Mouse (Mus musculus) splenic B cell, adult 2 months (primary cell): ENCODE measurements around the gene Nmrk2.

Source experiments
- DNase-seq: peaks from one replicate; pipeline ENCODE4 v3.0.0-alpha.2; 2011; ENCODE audit warnings: low read depth, low spot score
- H3K27me3 ChIP-seq: 2 replicates; pipeline ENCODE4 v1.6.1; 2012; ENCODE audit warnings: mild to moderate bottlenecking, low read length, moderate library complexity, mixed read lengths; ENCODE audit not compliant: control insufficient read depth, poor library complexity, insufficient read depth, severe bottlenecking
- H3K36me3 ChIP-seq: 2 replicates; pipeline ENCODE4 v1.6.1; 2012; ENCODE audit warnings: mild to moderate bottlenecking, low read length, moderate library complexity, mixed read lengths; ENCODE audit not compliant: control insufficient read depth, poor library complexity, insufficient read depth, severe bottlenecking

The Nmrk2 gene

GRCm38 (mm10) chr10:81201807-81202758 is at the start of gene Nmrk2:
Gene Nmrk2, minus strand, starts transcription at chr10:81202051.
- DNase-seq: no peak
- Histone ChIP-seq H3K27me3 (no peaks in the 10 kb centered on the region), H3K36me3 (no peaks in the 10 kb centered on the region)

- DNase-seq: no peak
- H3K27me3 ChIP-seq: no peaks in the 10 kb centered on the region
- no peaks in the 10 kb centered on the region for H3K36me3 ChIP-seq
Observed at GRCm38 (mm10) chr10:81249442-81249841, 47.6 kb upstream of the Nmrk2 start.

GRCm38 (mm10) chr10:81247804-81248203 is 46.0 kb upstream of the Nmrk2 start:
- Histone ChIP-seq H3K27me3 (no peaks in the 10 kb centered on the region), H3K36me3 (no peaks in the 10 kb centered on the region)
- DNase-seq: no peak

- H3K36me3 ChIP-seq: no peaks in the 10 kb centered on the region
- no peaks in the 10 kb centered on the region for H3K27me3 ChIP-seq
- no peak for DNase-seq
Observed at GRCm38 (mm10) chr10:81245166-81245565, 43.3 kb upstream of the Nmrk2 start.

GRCm38 (mm10) chr10:81244595-81244994 is 42.7 kb upstream of the Nmrk2 start:
- Histone ChIP-seq H3K27me3 (no peaks in the 10 kb centered on the region), H3K36me3 (no peaks in the 10 kb centered on the region)
- peak; percentile 87 for DNase-seq

- Histone ChIP-seq H3K27me3 (no peaks in the 10 kb centered on the region; the same call in 1 of the 2 replicates), H3K36me3 (no peaks in the 10 kb centered on the region)
- no peak for DNase-seq
Observed at GRCm38 (mm10) chr10:81244146-81244545, 42.3 kb upstream of the Nmrk2 start.

- no peak for DNase-seq
- H3K27me3 ChIP-seq: no peaks in the 10 kb centered on the region; the same call in 1 of the 2 replicates
- no peaks in the 10 kb centered on the region for H3K36me3 ChIP-seq
Observed at GRCm38 (mm10) chr10:81242021-81242420, 40.2 kb upstream of the Nmrk2 start.

- DNase-seq: peak; percentile 82
- Histone ChIP-seq H3K27me3 (no peaks in the 10 kb centered on the region; the same call in 1 of the 2 replicates), H3K36me3 (no peaks in the 10 kb centered on the region)
Observed at GRCm38 (mm10) chr10:81240876-81241275, 39.0 kb upstream of the Nmrk2 start.

GRCm38 (mm10) chr10:81238618-81239017 is 36.8 kb upstream of the Nmrk2 start:
- H3K36me3 ChIP-seq: no peaks in the 10 kb centered on the region
- no peak for DNase-seq
- H3K27me3 ChIP-seq: no peaks in the 10 kb centered on the region; the same call in 1 of the 2 replicates

- no peaks in the 10 kb centered on the region for H3K36me3 ChIP-seq
- no peaks in the 10 kb centered on the region; the same call in 1 of the 2 replicates for H3K27me3 ChIP-seq
- DNase-seq: no peak
Observed at GRCm38 (mm10) chr10:81236471-81237268, 34.8 kb upstream of the Nmrk2 start.

GRCm38 (mm10) chr10:81234206-81234605 is 32.4 kb upstream of the Nmrk2 start:
- DNase-seq: no peak
- H3K27me3 ChIP-seq: no peaks in the 10 kb centered on the region; the same call in 1 of the 2 replicates

GRCm38 (mm10) chr10:81233226-81233585 is 31.4 kb upstream of the Nmrk2 start:
- H3K27me3 ChIP-seq: no peaks in the 10 kb centered on the region
- DNase-seq: no peak
- H3K36me3 ChIP-seq: no peaks in the 10 kb centered on the region

More at GRCm38 (mm10) chr10:81234206-81234605, 32.4 kb upstream of the Nmrk2 start:
- H3K36me3 ChIP-seq: no peaks in the 10 kb centered on the region

GRCm38 (mm10) chr10:81232580-81233225 is 30.9 kb upstream of the Nmrk2 start, which contains the start of gene Zfr2:
Gene Zfr2, plus strand, starts transcription at chr10:81233155.
- peak; percentile 96 for DNase-seq
- H3K36me3 ChIP-seq: no peaks in the 10 kb centered on the region
- H3K27me3 ChIP-seq: no peaks in the 10 kb centered on the region

- Histone ChIP-seq H3K27me3 (no peaks in the 10 kb centered on the region), H3K36me3 (no peaks in the 10 kb centered on the region)
- DNase-seq: no peak
Observed at GRCm38 (mm10) chr10:81231436-81231835, 29.6 kb upstream of the Nmrk2 start.
